8 mouse cellular contexts compared by ENCODE assay signal in the genomic region with DNA sequence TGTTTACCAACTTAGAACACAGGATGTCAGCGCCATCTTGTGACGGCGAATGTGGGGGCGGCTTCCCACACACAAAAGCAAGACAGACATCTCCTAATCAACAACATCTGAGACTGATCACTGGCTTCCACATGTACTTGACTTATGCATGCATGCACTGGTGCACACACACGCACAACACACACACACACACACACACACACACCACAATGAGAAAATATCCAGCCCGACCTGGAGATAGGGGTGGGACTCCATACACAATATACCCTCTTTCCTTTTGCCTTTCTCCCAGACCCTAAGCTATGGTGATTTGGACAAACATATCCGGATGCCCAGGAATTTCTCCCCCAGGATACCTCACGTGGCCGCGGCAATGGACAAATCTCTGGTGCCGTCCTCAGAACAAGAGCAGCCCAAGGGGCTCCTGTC. TPM values are rescaled to one million over a fixed set of nuclear protein-coding genes. Genes with fewer than 3 reads are reported as not detected.
DNase-seq lines count a peak whose midpoint lies in the region; ATAC-seq and TF ChIP-seq lines count a peak whose summit lies in the region.

No protein-coding gene starts in this region.

- no peak overlapping the region for H3K4me2 ChIP-seq in hindbrain, embryonic 11.5 days (replicated peaks; ENCODE audit: low read depth, low read length)
- H3K4me2 ChIP-seq in limb, embryonic 12.5 days = peak overlapping the region; percentile 54
- peak overlapping the region; percentile 39 for H3K4me2 ChIP-seq in midbrain, embryonic 13.5 days (replicated peaks)

- no peak for TF ChIP-seq CTCF in thymus, adult 2 months (IDR thresholded peaks at IDR 0.05; ENCODE audit: borderline replicate concordance, control insufficient read depth, extremely low read depth, insufficient read depth, low read length, poor library complexity)

- WGBS in hindbrain, embryonic 11.5 days = 41% methylated on average over 11 of the region's 11 CpGs
- 27% methylated on average over 11 of the region's 11 CpGs for WGBS in limb, embryonic 12.5 days
- 31% methylated on average over 11 of the region's 11 CpGs for WGBS in midbrain, embryonic 13.5 days
- 34% methylated on average over 11 of the region's 11 CpGs for WGBS in thymus, adult 2 months

- peak overlapping the region; percentile 40; the same call in 1 of the 2 replicates for H3K9ac ChIP-seq in hindbrain, embryonic 11.5 days (ENCODE audit: low read depth, low read length)
- H3K9ac ChIP-seq in limb, embryonic 12.5 days (replicated peaks) = peak overlapping the region; percentile 51
- H3K9ac ChIP-seq in midbrain, embryonic 13.5 days (replicated peaks) = peak overlapping the region; percentile 52

- H3K27me3 ChIP-seq in hindbrain, embryonic 11.5 days (ENCODE audit: control insufficient read depth, insufficient read depth, low read length) = no peaks in the 10 kb centered on the region
- no peaks in the 10 kb centered on the region for H3K27me3 ChIP-seq in limb, embryonic 12.5 days
- no peaks in the 10 kb centered on the region for H3K27me3 ChIP-seq in midbrain, embryonic 13.5 days
- no peaks in the 10 kb centered on the region for H3K27me3 ChIP-seq in thymus, adult 2 months (ENCODE audit: control insufficient read depth, insufficient read depth, low read length)

- TF ChIP-seq POLR2A in thymus, adult 2 months (IDR thresholded peaks at IDR 0.05; ENCODE audit: control insufficient read depth, extremely low read depth, insufficient read depth, low read length, poor library complexity) = no peak

- peak overlapping the region; percentile 47; the same call in 1 of the 2 replicates for H3K27ac ChIP-seq in hindbrain, embryonic 11.5 days (ENCODE audit: low read depth, low read length)
- peak overlapping the region; percentile 90 for H3K27ac ChIP-seq in limb, embryonic 12.5 days
- peak overlapping the region; percentile 79 for H3K27ac ChIP-seq in midbrain, embryonic 13.5 days
- peak overlapping the region; percentile 99 for H3K27ac ChIP-seq in thymus, adult 2 months (ENCODE audit: control insufficient read depth, insufficient read depth, low read length)

- 0 out of 2 replicates have a peak, but pooled peaks have one; percentile 11 for ATAC-seq in hindbrain, embryonic 11.5 days (ENCODE audit: low FRiP score)
- ATAC-seq in limb, embryonic 12.5 days (ENCODE audit: insufficient number of reproducible peaks, insufficient read depth, low FRiP score, low TSS enrichment, low read depth) = peak; percentile 53
- 0 out of 2 replicates have a peak, but pooled peaks have one; percentile 7 for ATAC-seq in midbrain, embryonic 13.5 days

- no peak overlapping the region; the same call in 1 of the 2 replicates for H3K4me3 ChIP-seq in hindbrain, embryonic 11.5 days (ENCODE audit: low read depth, low read length)
- peak overlapping the region; percentile 30 for H3K4me3 ChIP-seq in limb, embryonic 12.5 days (replicated peaks)
- peak overlapping the region; percentile 16 for H3K4me3 ChIP-seq in midbrain, embryonic 13.5 days (replicated peaks)
- peak overlapping the region; percentile 33 for H3K4me3 ChIP-seq in thymus, adult 2 months (ENCODE audit: control insufficient read depth, insufficient read depth, low read length)

- H3K9me3 ChIP-seq in hindbrain, embryonic 11.5 days (ENCODE audit: control insufficient read depth, low read length) = no peaks in the 10 kb centered on the region
- H3K9me3 ChIP-seq in limb, embryonic 12.5 days = no peaks in the 10 kb centered on the region
- no peaks in the 10 kb centered on the region for H3K9me3 ChIP-seq in midbrain, embryonic 13.5 days

- H3K36me3 ChIP-seq in hindbrain, embryonic 11.5 days (ENCODE audit: control insufficient read depth, insufficient read depth, low read length) = no peaks in the 10 kb centered on the region
- H3K36me3 ChIP-seq in limb, embryonic 12.5 days = no peaks in the 10 kb centered on the region
- H3K36me3 ChIP-seq in midbrain, embryonic 13.5 days = no peaks in the 10 kb centered on the region
- no peaks in the 10 kb centered on the region for H3K36me3 ChIP-seq in thymus, adult 2 months (ENCODE audit: control insufficient read depth, insufficient read depth, low read length)

- DNase-seq in cerebellum, adult 9-10 months = peak; percentile 63
- no peak for DNase-seq in cerebellum, adult 11 months
- DNase-seq in embryo, embryonic 9.5 days (ENCODE audit: extremely low spot score) = peak; percentile 39
- peak; percentile 39 for DNase-seq in hindbrain, embryonic 11.5 days (ENCODE audit: low spot score)
- peak; percentile 34 for DNase-seq in thymus, adult 2 months
- DNase-seq in left cerebral cortex, adult 8-10 months (ENCODE audit: low spot score in 2 of 2) = no peak

- H3K4me1 ChIP-seq in hindbrain, embryonic 11.5 days (replicated peaks; ENCODE audit: control insufficient read depth, insufficient read depth, low read length) = no peaks in the 10 kb centered on the region; the same call in 1 of the 2 replicates
- H3K4me1 ChIP-seq in limb, embryonic 12.5 days (replicated peaks) = peaks cover 19% of the 10 kb centered on the region
- peaks cover 24% of the 10 kb centered on the region for H3K4me1 ChIP-seq in midbrain, embryonic 13.5 days (replicated peaks)
- H3K4me1 ChIP-seq in thymus, adult 2 months (replicated peaks; ENCODE audit: control insufficient read depth, insufficient read depth, low read length) = peaks cover 15% of the 10 kb centered on the region

RNA-seq across cellular contexts. Expression of a gene that starts 3.2 kb away (rescaled TPM):
- polyA plus RNA-seq in hindbrain, embryonic 11.5 days (2014; fragmentation: Nextera tagmentation; extraction: Ambion mirVana) = 70.1 and 77.6 TPM in 2 replicates
- 85.4 and 91.5 TPM in 2 replicates for polyA plus RNA-seq in limb, embryonic 12.5 days (2016; fragmentation: Nextera tagmentation; extraction: Ambion mirVana)
- 118 and 119 TPM in 2 replicates for polyA plus RNA-seq in midbrain, embryonic 13.5 days (2015; fragmentation: Nextera tagmentation; extraction: Ambion mirVana)
- polyA plus RNA-seq in thymus, adult 2 months (2012; rRNA removed) = 79.1 and 85.0 TPM in 2 replicates
- total RNA-seq in left cerebral cortex, adult 8-10 months (2022) = 100 to 1,000 TPM; 126 to 137 (median 132) TPM

RNA-seq across cellular contexts. Expression of a gene that starts 25.6 kb away (rescaled TPM):
- 0.46 and 0.75 TPM in 2 replicates for polyA plus RNA-seq in hindbrain, embryonic 11.5 days (2014; fragmentation: Nextera tagmentation; extraction: Ambion mirVana)
- polyA plus RNA-seq in limb, embryonic 12.5 days (2016; fragmentation: Nextera tagmentation; extraction: Ambion mirVana) = 0.24 and 0.36 TPM in 2 replicates
- polyA plus RNA-seq in midbrain, embryonic 13.5 days (2015; fragmentation: Nextera tagmentation; extraction: Ambion mirVana) = 0.75 and 0.90 TPM in 2 replicates
- 3.9 and 4.3 TPM in 2 replicates for polyA plus RNA-seq in thymus, adult 2 months (2012; rRNA removed)
- total RNA-seq in left cerebral cortex, adult 8-10 months (2022) = 1 to 10 TPM; 1.9 to 2.6 (median 2.2) TPM

RNA-seq across cellular contexts. Expression of a gene that starts 32.4 kb away (rescaled TPM):
- 8.7 and 11.7 TPM in 2 replicates for polyA plus RNA-seq in hindbrain, embryonic 11.5 days (2014; fragmentation: Nextera tagmentation; extraction: Ambion mirVana)
- polyA plus RNA-seq in limb, embryonic 12.5 days (2016; fragmentation: Nextera tagmentation; extraction: Ambion mirVana) = 9.0 and 10.9 TPM in 2 replicates
- 8.3 and 9.6 TPM in 2 replicates for polyA plus RNA-seq in midbrain, embryonic 13.5 days (2015; fragmentation: Nextera tagmentation; extraction: Ambion mirVana)
- polyA plus RNA-seq in thymus, adult 2 months (2012; rRNA removed) = 14.9 and 18.4 TPM in 2 replicates
- total RNA-seq in left cerebral cortex, adult 8-10 months (2022) = 10 to 100 TPM; 16.1 to 18.2 (median 17.2) TPM

RNA-seq across cellular contexts. Expression of a gene that starts 39.0 kb away (rescaled TPM):
- not detected in 2 replicates for polyA plus RNA-seq in hindbrain, embryonic 11.5 days (2014; fragmentation: Nextera tagmentation; extraction: Ambion mirVana)
- polyA plus RNA-seq in limb, embryonic 12.5 days (2016; fragmentation: Nextera tagmentation; extraction: Ambion mirVana) = not detected in 2 replicates
- polyA plus RNA-seq in midbrain, embryonic 13.5 days (2015; fragmentation: Nextera tagmentation; extraction: Ambion mirVana) = not detected in 2 replicates
- polyA plus RNA-seq in thymus, adult 2 months (2012; rRNA removed) = not detected in 2 replicates
- not detected for total RNA-seq in left cerebral cortex, adult 8-10 months (2022)

RNA-seq across cellular contexts. Expression of a gene that starts 50.9 kb away (rescaled TPM):
- 14.2 and 15.7 TPM in 2 replicates for polyA plus RNA-seq in hindbrain, embryonic 11.5 days (2014; fragmentation: Nextera tagmentation; extraction: Ambion mirVana)
- polyA plus RNA-seq in limb, embryonic 12.5 days (2016; fragmentation: Nextera tagmentation; extraction: Ambion mirVana) = 27.3 and 35.1 TPM in 2 replicates
- 12.5 and 14.5 TPM in 2 replicates for polyA plus RNA-seq in midbrain, embryonic 13.5 days (2015; fragmentation: Nextera tagmentation; extraction: Ambion mirVana)
- polyA plus RNA-seq in thymus, adult 2 months (2012; rRNA removed) = 45.6 and 46.0 TPM in 2 replicates
- total RNA-seq in left cerebral cortex, adult 8-10 months (2022) = 10 to 100 TPM; 28.2 to 31.8 (median 28.7) TPM

Comparison
In these comparisons a context has a peak if more than half of its experiments do, and no peak if none do; other contexts are left out.
1. DNase-seq: peak in cerebellum, adult 9-10 months (single experiment), embryo, embryonic 9.5 days (single experiment), hindbrain, embryonic 11.5 days (single experiment) and thymus, adult 2 months (single experiment); none in cerebellum, adult 11 months (single experiment) and left cerebral cortex, adult 8-10 months (0 of 2).
2. H3K27ac ChIP-seq: peak in every context shown above with its lines; median percentile 99 in thymus, adult 2 months; 90 in limb, embryonic 12.5 days; 79 in midbrain, embryonic 13.5 days; 47 in hindbrain, embryonic 11.5 days.
3. Peak in every context shown above with its lines, with median percentiles within 50 percentile points of each other: ATAC-seq and H3K9ac ChIP-seq.